Mouse (Mus musculus) thymus, postnatal 25 days (tissue): ENCODE results near the gene Ugt1a10.

Experiments used
- DNase-seq: peaks from one replicate; pipeline ENCODE4 v3.0.0; 2022

Ugt1a10 gene

DNA sequence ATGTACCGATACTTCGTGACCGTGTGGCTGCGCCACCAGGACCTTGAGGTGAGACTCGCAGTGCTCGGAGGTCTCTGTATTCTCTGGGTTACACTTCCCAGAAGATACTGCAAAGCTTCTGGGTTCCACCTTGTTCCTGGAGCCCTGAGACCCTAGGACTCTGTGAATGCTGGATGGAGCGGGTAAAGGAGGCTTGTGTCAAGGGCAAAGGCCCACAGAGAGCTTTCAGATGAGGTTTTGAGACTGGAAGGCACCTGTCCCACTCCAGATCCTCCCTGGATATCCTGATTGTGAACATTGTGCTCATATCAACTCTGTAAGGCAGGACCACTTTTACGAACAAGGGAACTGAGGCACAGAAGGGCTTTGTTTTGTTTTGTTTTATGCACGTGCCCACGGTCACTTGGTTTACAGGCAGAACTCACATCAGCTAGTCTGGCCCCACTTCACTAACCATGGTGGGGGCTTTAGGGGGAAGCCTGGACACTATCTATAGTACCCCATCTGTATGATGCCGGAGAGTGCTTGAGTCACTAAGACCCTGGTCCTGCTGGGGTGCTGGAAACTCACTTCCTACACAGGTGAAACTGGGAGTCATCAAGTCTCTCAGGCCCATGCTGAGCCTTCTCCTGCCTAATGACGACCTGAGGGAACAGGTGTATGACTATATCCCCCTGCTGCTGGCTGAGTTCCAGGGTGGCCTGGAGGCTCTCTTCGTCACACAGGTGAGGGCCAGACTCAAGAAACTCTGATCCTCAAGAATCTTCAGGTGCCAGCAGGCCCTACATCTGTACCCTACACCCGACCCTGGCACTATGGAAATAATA is 178.4 kb downstream of the Ugt1a10 start:
- DNase-seq, result no peak

GRCm38 (mm10) chr1:88234248-88234610 is 179.0 kb downstream of the Ugt1a10 start:
- DNase-seq, result no peak

DNA sequence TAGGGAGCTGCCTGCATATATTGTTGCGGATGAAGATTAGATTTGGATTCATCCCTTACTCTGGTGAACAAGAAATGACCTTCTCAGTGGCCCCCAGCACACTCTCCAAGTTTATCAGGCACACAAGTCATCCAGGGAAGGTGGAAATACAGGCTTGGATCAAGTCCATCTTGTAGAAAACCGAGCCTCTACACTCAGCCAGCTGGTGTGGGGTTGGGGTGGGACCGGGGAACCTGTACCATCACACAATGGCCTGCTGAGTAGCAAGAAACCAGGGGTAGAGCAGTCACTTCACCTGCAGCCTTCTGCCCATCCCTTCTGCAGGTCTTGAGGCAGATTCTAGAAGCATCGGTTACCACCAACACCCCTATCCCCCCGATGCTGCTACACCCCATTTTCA is 179.5 kb downstream of the Ugt1a10 start:
- DNase-seq, result no peak

GRCm38 (mm10) chr1:88235046-88235893 is 180.1 kb downstream of the Ugt1a10 start:
- DNase-seq, result no peak

DNA sequence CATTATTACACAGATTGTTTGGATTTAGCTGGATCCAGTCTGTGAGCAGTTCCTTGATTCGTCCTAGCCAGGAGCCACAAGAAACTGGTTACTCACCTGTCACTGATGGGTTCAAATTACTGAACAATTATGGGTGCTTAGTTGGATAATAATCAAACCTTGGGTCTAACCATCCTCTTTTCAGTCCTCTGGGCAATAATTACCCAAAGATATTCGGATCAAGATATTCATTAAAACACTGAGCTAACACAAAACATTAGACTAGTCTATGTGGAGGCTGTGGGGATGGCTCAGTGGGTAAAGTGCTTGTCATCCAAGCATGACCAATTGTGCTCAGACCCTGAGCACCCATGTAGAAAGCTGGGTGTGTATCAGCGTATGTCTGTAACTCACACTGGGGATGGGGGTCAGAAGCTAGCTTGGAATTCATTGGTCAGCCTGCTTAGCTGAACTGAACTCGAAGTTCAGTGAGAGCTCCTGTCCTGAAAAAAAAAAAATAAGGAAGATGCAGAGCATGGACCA is 180.8 kb downstream of the Ugt1a10 start:
- no peak for DNase-seq

- no peak for DNase-seq
Measured at GRCm38 (mm10) chr1:88237311-88237710, 182.1 kb downstream of the Ugt1a10 start.

GRCm38 (mm10) chr1:88238771-88239170 is 183.6 kb downstream of the Ugt1a10 start:
- no peak for DNase-seq

DNA sequence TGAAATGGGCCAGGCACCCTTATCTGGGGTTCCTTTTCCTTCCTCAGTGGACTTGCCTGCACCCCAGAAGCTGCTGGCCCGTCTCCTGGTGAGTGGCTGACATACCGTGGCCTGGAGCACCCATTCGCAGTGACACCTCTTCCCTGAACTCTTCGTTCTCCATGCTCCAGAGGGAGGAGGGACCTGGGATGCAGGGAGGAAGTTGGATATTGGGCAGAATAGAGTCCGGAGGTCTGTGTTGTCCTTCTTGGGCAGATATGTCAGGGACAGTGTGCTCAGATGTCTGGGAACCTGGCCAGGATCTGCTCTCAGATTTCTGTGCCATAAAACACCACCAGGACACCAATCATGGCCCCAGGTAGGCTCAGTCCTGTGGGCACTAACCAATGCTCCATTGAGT is 184.9 kb downstream of the Ugt1a10 start:
- no peak for DNase-seq

GRCm38 (mm10) chr1:88240579-88240978 is 185.4 kb downstream of the Ugt1a10 start:
- no peak for DNase-seq

- no peak for DNase-seq
Measured at GRCm38 (mm10) chr1:88243861-88244260, 188.7 kb downstream of the Ugt1a10 start.

DNA sequence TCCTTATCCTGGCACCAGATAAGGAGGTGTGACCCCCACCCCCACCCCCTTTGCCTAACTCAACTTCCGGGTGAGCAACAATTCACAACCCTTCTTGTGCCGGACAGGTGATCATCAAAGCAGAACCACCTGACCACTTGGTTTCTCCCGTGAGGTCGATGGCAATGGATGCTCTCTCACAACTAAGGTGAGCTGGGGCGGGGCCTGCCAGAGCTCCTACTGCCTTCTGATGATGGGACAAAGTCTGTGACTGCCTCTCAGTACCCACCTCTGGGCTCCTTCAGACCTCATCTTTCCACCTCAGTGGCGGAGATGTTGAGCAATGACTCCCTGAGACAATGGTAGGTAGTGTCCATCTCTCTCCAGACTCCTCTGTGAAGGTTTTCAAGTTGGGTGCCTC is 190.7 kb downstream of the Ugt1a10 start:
- no peak for DNase-seq

- no peak for DNase-seq
Measured at GRCm38 (mm10) chr1:88246386-88246785, 191.2 kb downstream of the Ugt1a10 start.

- DNase-seq, result no peak
Measured at GRCm38 (mm10) chr1:88247660-88248059, 192.5 kb downstream of the Ugt1a10 start.

DNA sequence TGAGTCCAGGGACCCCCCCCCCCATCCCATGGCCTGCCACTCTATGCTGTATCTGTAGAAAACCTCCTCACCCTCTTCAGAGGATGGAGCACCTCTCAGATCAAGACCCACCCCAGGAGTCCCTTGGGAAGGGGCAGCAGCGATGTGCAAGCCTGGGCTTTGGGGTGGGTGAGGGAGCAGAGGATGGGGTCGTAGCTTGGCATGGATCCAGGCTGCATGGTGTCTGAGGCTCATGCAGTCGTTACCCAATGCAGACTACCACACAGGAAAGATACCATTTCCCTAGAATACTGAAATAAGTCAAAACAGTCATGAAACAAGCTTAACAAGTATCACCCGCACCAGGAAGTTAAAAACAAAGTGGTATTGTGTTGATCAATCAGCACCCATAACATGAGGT is 193.5 kb downstream of the Ugt1a10 start:
- no peak for DNase-seq

- no peak for DNase-seq
Measured at GRCm38 (mm10) chr1:88249596-88249995, 194.4 kb downstream of the Ugt1a10 start.

DNA sequence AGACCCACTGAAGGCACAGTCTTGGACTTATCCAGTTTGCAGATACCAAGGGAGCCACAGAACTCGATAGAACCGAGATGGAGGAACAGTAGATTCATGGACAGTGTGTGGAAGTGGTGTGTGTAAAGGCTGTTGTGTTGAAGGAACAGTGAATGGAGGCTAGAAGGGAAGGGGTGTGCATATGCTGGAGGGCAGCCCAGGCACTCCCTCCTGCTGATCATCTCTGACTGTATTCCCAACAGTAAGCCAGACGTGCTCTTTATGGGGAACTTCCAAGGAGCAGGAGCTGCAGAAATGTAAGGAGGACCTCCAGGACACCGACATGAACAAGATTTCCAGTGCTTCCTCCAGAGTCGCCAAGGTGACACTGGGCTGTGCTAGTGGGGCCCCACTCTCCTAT is 194.8 kb downstream of the Ugt1a10 start:
- DNase-seq, result no peak

GRCm38 (mm10) chr1:88253106-88253505 is 197.9 kb downstream of the Ugt1a10 start:
- no peak for DNase-seq

GRCm38 (mm10) chr1:88253540-88253939 is 198.4 kb downstream of the Ugt1a10 start:
- DNase-seq, result no peak

- DNase-seq, result no peak
Measured at GRCm38 (mm10) chr1:88254793-88255465, 199.7 kb downstream of the Ugt1a10 start.

DNA sequence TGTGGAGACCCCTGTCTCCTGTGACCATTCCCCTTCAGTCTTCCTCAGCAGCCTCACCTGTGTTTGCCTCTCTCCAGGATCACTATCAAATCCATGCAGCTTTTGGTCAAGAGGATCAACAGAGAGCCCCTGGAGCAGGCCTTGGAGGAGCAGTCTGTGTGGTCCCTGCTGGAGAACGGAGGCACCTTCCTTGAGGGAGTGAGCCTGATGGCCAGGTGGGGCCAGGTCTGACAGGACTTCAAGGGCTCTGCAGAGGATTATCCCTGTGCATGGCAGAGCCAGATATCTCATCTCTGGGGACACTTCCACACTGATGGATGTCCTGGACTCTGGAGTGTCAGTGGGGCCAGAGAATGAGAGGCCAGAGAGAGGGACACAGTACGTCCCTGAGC is 200.3 kb downstream of the Ugt1a10 start:
- DNase-seq, result no peak

DNA sequence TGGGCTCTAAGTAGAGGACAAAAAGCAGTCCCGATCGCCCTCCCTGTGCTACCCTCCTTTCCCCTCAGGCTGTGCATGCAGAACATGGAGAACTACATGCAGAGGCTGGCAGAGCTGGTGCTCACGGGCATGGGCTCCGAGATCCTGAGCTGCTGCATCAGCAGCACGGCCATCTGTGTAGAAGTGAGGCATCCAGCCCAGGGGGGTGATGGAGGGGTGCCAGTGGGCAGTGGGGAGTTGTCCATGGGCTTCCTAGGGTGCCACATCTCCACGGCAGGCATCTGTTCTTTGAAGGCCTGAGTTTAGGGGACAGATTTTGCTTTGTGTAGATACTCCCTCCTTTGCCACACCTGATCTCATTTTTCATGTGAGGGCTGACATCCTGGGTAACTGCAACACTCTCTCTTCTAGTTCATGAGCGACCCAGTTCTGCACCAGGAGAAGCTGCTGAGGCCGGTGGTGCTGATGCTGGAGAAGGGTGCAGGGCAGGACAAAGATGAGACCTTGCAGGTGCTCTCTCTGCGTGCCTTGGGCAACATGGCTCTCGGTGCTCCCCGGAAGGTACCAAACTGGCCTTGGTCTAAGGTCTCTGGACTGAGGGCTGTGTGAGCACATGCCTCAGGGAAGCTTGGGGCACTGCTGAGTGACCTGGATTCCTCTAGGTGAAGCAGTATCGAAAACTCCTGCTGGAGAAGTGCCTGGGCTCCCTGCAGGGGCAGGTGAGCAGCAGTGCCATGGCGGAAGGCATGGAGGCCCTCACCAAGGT is 201.0 kb downstream of the Ugt1a10 start:
- DNase-seq, result no peak

DNA sequence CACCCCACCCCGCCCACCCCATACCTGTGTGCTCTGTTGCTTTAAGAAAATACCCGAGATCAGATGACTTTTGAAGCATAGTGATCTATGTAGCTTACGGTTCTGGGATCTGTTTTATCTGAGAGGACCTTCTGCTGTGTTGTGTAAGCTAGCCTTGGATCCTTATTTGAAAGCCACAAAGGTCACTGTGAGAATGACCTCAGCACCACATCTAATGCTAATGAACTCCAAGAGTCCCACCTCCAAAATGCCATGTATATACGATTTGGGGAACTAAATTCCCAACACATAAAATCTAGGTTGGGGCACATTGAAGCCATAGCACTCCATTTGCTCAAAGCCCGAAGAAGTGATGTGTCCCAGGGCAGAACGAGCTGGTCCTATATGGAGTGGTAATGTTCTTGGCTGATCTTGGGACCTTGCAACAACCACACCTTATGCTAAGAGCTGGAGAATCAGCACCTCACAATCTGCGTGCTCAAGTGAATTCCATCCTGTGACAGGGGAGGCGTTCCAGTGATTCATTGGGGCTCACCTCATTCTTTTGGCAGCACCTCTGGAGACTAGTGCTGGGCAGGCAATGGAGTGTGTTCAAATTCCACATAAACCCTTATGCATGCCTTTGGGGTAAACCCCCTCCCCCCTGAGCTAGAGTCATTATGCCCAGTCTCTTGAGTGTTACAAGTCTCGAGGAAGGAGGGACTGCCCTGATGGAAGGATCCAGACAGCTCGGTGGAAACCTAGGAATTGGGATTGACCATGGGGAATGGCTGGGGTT is 201.9 kb downstream of the Ugt1a10 start:
- DNase-seq, result no peak
